Comparison of ENCODE assay signal across 16 mouse cellular contexts in the genomic region with DNA sequence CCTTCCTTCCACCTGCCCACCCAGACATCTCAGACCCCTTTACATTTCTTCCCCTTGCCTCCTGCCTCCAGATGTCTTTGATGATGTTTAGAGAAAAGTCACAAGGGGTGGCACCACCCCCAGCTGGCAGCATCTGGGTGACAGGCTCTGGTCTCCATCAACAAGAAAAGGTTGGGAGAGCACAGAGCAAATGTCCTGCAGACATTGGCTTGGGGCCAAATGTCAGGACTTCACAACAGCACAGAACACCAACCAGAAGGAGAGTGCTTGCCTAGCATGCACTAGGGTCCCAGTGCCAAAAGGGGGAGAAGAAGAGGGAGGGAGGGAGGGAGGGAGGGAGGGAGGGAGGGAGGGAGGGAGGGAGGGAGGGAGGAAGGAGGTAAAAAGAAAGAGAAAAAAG.
DNase-seq lines count a peak whose midpoint lies in the region; ATAC-seq lines count a peak whose summit lies in the region.
"Had no signal": no experiment of that assay in that cellular context is flagged by ENCODE, and none has a peak within 500 bp of the region (broad histone marks: within the 10 kb centered on the region; RNA-seq: fewer than 3 reads in every experiment).

No protein-coding gene starts in this region.

- no peaks in the 10 kb centered on the region for H3K27me3 ChIP-seq in hindbrain, embryonic 10.5 days (ENCODE audit: insufficient read depth, poor library complexity, severe bottlenecking)
- H3K27me3 ChIP-seq in hindbrain, embryonic 14.5 days (ENCODE audit: control insufficient read depth, insufficient read depth, low read length): no peaks in the 10 kb centered on the region
- H3K27me3 ChIP-seq in limb, embryonic 13.5 days: no peaks in the 10 kb centered on the region
- H3K27me3 ChIP-seq in limb, embryonic 10.5 days (ENCODE audit: low read depth, poor library complexity, severe bottlenecking): no peaks in the 10 kb centered on the region
- H3K27me3 ChIP-seq: forebrain, embryonic 12.5 days had no signal

- no peaks in the 10 kb centered on the region for H3K9me3 ChIP-seq in hindbrain, embryonic 10.5 days
- H3K9me3 ChIP-seq in hindbrain, embryonic 14.5 days (ENCODE audit: control insufficient read depth, low read length): no peaks in the 10 kb centered on the region
- H3K9me3 ChIP-seq in limb, embryonic 13.5 days: no peaks in the 10 kb centered on the region
- H3K9me3 ChIP-seq in limb, embryonic 10.5 days (replicated peaks): no peaks in the 10 kb centered on the region
- H3K9me3 ChIP-seq: forebrain, embryonic 12.5 days had no signal

- no peak for ATAC-seq in cerebellum, adult (ENCODE audit: insufficient number of reproducible peaks, low FRiP score, low TSS enrichment)
- ATAC-seq in hindbrain, embryonic 14.5 days (ENCODE audit: low FRiP score): no peak
- ATAC-seq in limb, embryonic 13.5 days (ENCODE audit: low FRiP score, low read depth): no peak
- ATAC-seq: CD4-positive, CD25-positive, alpha-beta regulatory T cell, adult 4 months; hindbrain, embryonic 16.5 days; intestine, postnatal 0 days had no signal

- H3K36me3 ChIP-seq in hindbrain, embryonic 10.5 days: no peaks in the 10 kb centered on the region
- no peaks in the 10 kb centered on the region for H3K36me3 ChIP-seq in hindbrain, embryonic 14.5 days (replicated peaks; ENCODE audit: control insufficient read depth, insufficient read depth)
- no peaks in the 10 kb centered on the region for H3K36me3 ChIP-seq in limb, embryonic 13.5 days
- H3K36me3 ChIP-seq in limb, embryonic 10.5 days: no peaks in the 10 kb centered on the region
- H3K36me3 ChIP-seq: forebrain, embryonic 12.5 days had no signal

- DNase-seq in cerebellum, postnatal 10 days: peak; percentile 20 to 22
- DNase-seq in hindbrain, embryonic 10.5 days (ENCODE audit: low spot score): no peak
- no peak for DNase-seq in hindbrain, embryonic 14.5 days (ENCODE audit: low spot score)
- no peak for DNase-seq in limb, embryonic 10.5 days (ENCODE audit: low spot score)
- peak; percentile 22 for DNase-seq in adipocyte (ENCODE audit: low spot score)
- no peak for DNase-seq in retina, postnatal 1 day
- DNase-seq: cerebellum, adult 2 months; lung, postnatal 14 days; thymus, postnatal 14 days had no signal

- H3K9ac ChIP-seq in hindbrain, embryonic 14.5 days: no peak overlapping the region
- H3K9ac ChIP-seq in limb, embryonic 13.5 days: 0 out of 2 replicates have a peak overlapping the region, but pooled peaks have one; percentile 2
- H3K9ac ChIP-seq: forebrain, embryonic 12.5 days; liver, embryonic 14.5 days had no signal

- no peak overlapping the region for H3K4me3 ChIP-seq in hindbrain, embryonic 10.5 days
- H3K4me3 ChIP-seq in hindbrain, embryonic 14.5 days (replicated peaks; ENCODE audit: low read length): no peak overlapping the region
- H3K4me3 ChIP-seq in limb, embryonic 13.5 days: no peak overlapping the region
- no peak overlapping the region for H3K4me3 ChIP-seq in limb, embryonic 10.5 days
- H3K4me3 ChIP-seq: forebrain, embryonic 12.5 days had no signal

- H3K4me1 ChIP-seq in hindbrain, embryonic 10.5 days (replicated peaks): peaks cover 11% of the 10 kb centered on the region
- H3K4me1 ChIP-seq in hindbrain, embryonic 14.5 days (replicated peaks; ENCODE audit: control insufficient read depth, insufficient read depth, low read length): no peaks in the 10 kb centered on the region
- H3K4me1 ChIP-seq in limb, embryonic 13.5 days: peaks cover 5% of the 10 kb centered on the region; the same call in 1 of the 2 replicates
- H3K4me1 ChIP-seq in limb, embryonic 10.5 days: peaks cover 16% of the 10 kb centered on the region
- H3K4me1 ChIP-seq: forebrain, embryonic 12.5 days had no signal

- H3K27ac ChIP-seq in hindbrain, embryonic 10.5 days: peak overlapping the region; percentile 45; the same call in 1 of the 2 replicates
- no peak overlapping the region for H3K27ac ChIP-seq in hindbrain, embryonic 14.5 days
- H3K27ac ChIP-seq in limb, embryonic 13.5 days: no peak overlapping the region
- no peak overlapping the region for H3K27ac ChIP-seq in limb, embryonic 10.5 days
- H3K27ac ChIP-seq: forebrain, embryonic 12.5 days; liver, embryonic 14.5 days had no signal

- H3K4me2 ChIP-seq in hindbrain, embryonic 14.5 days (replicated peaks): no peak overlapping the region
- H3K4me2 ChIP-seq in limb, embryonic 13.5 days (replicated peaks): no peak overlapping the region
- H3K4me2 ChIP-seq: forebrain, embryonic 12.5 days had no signal

Comparison
In these comparisons a context has a peak if more than half of its experiments do, and no peak if none do; other contexts are left out.
1. DNase-seq: peak in cerebellum, postnatal 10 days (2 of 2) and adipocyte (single experiment); none in hindbrain, embryonic 10.5 days (single experiment), hindbrain, embryonic 14.5 days (single experiment), limb, embryonic 10.5 days (single experiment) and retina, postnatal 1 day (single experiment).